In the genomic region with DNA sequence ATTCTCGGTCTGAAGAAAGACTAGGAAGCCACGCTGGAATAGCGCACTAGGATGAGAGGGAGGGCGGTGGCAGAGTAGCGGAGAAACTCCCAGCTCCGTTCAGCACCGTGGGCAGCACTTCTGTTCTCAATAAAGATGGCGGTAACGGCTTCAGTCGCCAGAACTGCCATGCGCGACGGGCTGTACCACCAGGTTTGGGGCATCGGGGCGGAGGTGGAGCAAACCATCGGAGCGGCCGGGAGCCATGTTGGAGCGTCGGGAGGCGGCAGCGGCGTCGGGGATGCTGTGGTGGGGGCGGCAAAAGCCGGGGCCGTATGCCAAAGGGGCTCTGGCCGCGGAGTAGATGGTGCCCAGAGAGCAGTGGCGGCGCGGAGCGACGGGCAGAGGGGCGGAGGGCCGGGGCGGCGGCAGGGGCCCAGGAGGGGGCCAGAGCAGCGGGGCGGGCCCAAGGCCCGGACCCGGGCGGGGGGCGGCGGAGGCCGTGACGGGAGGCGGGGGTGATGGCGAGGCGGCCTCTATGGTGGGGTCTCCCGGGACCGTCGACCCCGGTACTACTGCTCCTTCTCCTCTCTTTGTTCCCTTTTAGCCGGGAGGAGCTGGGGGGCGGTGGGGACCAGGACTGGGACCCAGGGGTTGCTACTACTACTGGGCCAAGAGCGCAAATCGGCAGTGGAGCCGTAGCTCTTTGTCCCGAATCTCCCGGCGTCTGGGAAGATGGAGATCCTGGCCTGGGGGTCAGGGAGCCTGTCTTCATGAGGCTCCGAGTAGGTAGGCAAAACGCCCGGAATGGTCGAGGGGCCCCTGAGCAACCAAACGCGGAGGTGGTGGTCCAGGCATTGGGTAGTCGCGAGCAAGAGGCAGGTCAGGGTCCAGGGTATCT, we compare ENCODE assay signal across 8 mouse cellular contexts. TPM values are rescaled to one million over a fixed set of nuclear protein-coding genes. Genes with fewer than 3 reads are reported as not detected.
A peak's percentile ranks its signal among the peaks of the same experiment; 100 is the strongest.
DNase-seq lines count a peak whose midpoint lies in the region; ATAC-seq and TF ChIP-seq lines count a peak whose summit lies in the region.

Celsr3 (plus strand) TSS at position 501 of the 880 bp plus-strand sequence.

- H3K36me3 ChIP-seq in liver, postnatal 0 days (replicated peaks; ENCODE audit: insufficient read depth, low read length) = no peaks in the 10 kb centered on the region

- peak; percentile 65 for ATAC-seq in liver, postnatal 0 days

- peak within 1 kb of the TSS; percentile 31 for H3K4me3 ChIP-seq in liver, postnatal 0 days (ENCODE audit: low read depth, low read length)

- peak; percentile 46 to 76 for DNase-seq in urinary bladder, postnatal 4 days (ENCODE audit: low spot score in 2 of 2)
- DNase-seq in urinary bladder, postnatal 36 days (ENCODE audit: low spot score in 2 of 2) = no peak
- peak; percentile 93 for DNase-seq in cerebellum, adult 9-10 months
- peak; percentile 82 to 95 for DNase-seq in frontal cortex, adult 2 months (ENCODE audit: extremely low spot score in 1 of 2, low spot score in 1 of 2)
- peak; percentile 81 to 89 for DNase-seq in layer of hippocampus, adult 8-10 months (ENCODE audit: low spot score in 2 of 2)
- DNase-seq in liver, postnatal 0 days = peak; percentile 75
- peak; percentile 95 to 96 for DNase-seq in right cerebral cortex, postnatal 10 days (ENCODE audit: low spot score in 2 of 2)
- DNase-seq in urinary bladder, postnatal 25 days (ENCODE audit: low spot score) = no peak

- 2% methylated on average over 48 of the region's 70 CpGs for WGBS in liver, postnatal 0 days (ENCODE audit: insufficient replicate concordance)

- H3K4me2 ChIP-seq in liver, postnatal 0 days (ENCODE audit: low read depth, low read length) = peak within 1 kb of the TSS; percentile 67

- no peak for TF ChIP-seq EP300 in liver, postnatal 0 days (IDR thresholded peaks at IDR 0.05; ENCODE audit: low read depth)

- H3K4me1 ChIP-seq in liver, postnatal 0 days (ENCODE audit: insufficient read depth) = peaks cover 13% of the 10 kb centered on the region

- peaks cover 73% of the 10 kb centered on the region for H3K27me3 ChIP-seq in liver, postnatal 0 days (ENCODE audit: insufficient read depth, low read length)

- no peak within 1 kb of the TSS for H3K27ac ChIP-seq in liver, postnatal 0 days (ENCODE audit: low read depth)

- H3K9me3 ChIP-seq in liver, postnatal 0 days (ENCODE audit: low read length) = no peaks in the 10 kb centered on the region

- TF ChIP-seq CTCF in liver, postnatal 0 days (IDR thresholded peaks at IDR 0.05; ENCODE audit: low read depth) = no peak

- no peak within 1 kb of the TSS for H3K9ac ChIP-seq in liver, postnatal 0 days (replicated peaks)

RNA-seq across cellular contexts. Expression of gene Celsr3, which starts in this region (rescaled TPM):
- polyA plus RNA-seq in frontal cortex, adult 2 months (2012; rRNA removed) = 67.4 and 74.7 TPM in 2 replicates
- total RNA-seq in layer of hippocampus, adult 8-10 months (2022) = 10 to 100 TPM; 52.5 to 77.9 (median 69.6) TPM
- 0.09 and 0.23 TPM in 2 replicates for polyA plus RNA-seq in liver, postnatal 0 days (2015; fragmentation: Nextera tagmentation; extraction: Ambion mirVana)

Comparison
In these comparisons a context has a peak if more than half of its experiments do, and no peak if none do; other contexts are left out.
1. RNA of gene Celsr3 (polyA plus RNA-seq): 67.4 to 74.7 TPM in frontal cortex, adult 2 months; 0.09 to 0.23 TPM in liver, postnatal 0 days; every median in the first group is over 10 times any median in the second.
2. DNase-seq: peak in urinary bladder, postnatal 4 days (2 of 2), cerebellum, adult 9-10 months (single experiment), frontal cortex, adult 2 months (2 of 2), layer of hippocampus, adult 8-10 months (2 of 2) and right cerebral cortex, postnatal 10 days (2 of 2); none in urinary bladder, postnatal 36 days (0 of 2) and urinary bladder, postnatal 25 days (single experiment).
3. Peak in DNase-seq, ATAC-seq, H3K4me3 ChIP-seq and H3K4me2 ChIP-seq in liver, postnatal 0 days; RNA of the gene not detected or under 1 TPM.